In the genomic region with DNA sequence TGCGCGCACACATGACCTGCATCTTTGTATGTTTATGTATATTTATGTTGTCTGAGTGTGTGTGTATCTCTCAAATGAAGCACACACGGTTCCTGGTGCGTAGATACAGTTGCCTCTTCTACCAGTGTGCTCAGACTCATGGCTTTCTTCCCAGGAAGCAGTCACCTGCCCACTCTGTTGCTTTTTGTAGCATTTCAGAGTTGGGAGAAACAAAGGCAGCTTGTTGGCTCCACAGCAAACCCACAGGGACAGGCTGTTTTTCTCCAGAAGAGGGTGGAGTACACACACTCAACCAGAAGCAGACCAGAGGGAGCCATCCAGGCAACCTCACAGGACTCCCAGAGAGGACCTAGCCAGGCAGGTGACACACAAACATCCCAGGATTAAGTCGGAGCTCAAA, we compare ENCODE assay signal across 21 mouse cellular contexts. TPM values are rescaled to one million over a fixed set of nuclear protein-coding genes. Genes with fewer than 3 reads are reported as not detected.
DNase-seq lines count a peak whose midpoint lies in the region; ATAC-seq lines count a peak whose summit lies in the region.
"Had no signal": no experiment of that assay in that cellular context is flagged by ENCODE, and none has a peak within 500 bp of the region (broad histone marks: within the 10 kb centered on the region; RNA-seq: fewer than 3 reads in every experiment).

No protein-coding gene starts in this region.

- H3K9me3 ChIP-seq in intestine, embryonic 16.5 days (ENCODE audit: control insufficient read depth, low read length) = no peaks in the 10 kb centered on the region
- H3K9me3 ChIP-seq: neural tube, embryonic 12.5 days had no signal

- H3K36me3 ChIP-seq in intestine, embryonic 16.5 days (ENCODE audit: control insufficient read depth, insufficient read depth, low read length) = no peaks in the 10 kb centered on the region

- peak; percentile 96 for ATAC-seq in frontal cortex, adult (ENCODE audit: low TSS enrichment)
- no peak for ATAC-seq in megakaryocyte, adult 5-6 weeks (ENCODE audit: poor library complexity, severe bottlenecking)
- ATAC-seq in intestine, embryonic 16.5 days = no peak
- ATAC-seq: forebrain, postnatal 0 days had no signal

- intact Hi-C loops in left cerebral cortex, postnatal 25 days (cut with DNase I) = loop anchor here (5.0 to 10.0 kb wide), 2 partner anchors 71 to 179 kb away; no protein-coding TSS in a partner anchor

- no peak for DNase-seq in frontal cortex, postnatal 14 days (ENCODE audit: low spot score in 2 of 2)
- peak; percentile 50 for DNase-seq in layer of hippocampus, adult 11-12 months (ENCODE audit: low spot score)
- DNase-seq in layer of hippocampus, postnatal 10 days (ENCODE audit: low spot score in 2 of 2) = no peak
- DNase-seq in fibroblast of lung, adult 2 months (ENCODE audit: low read depth) = peak; percentile 14
- peak; percentile 42 to 88 for DNase-seq in left cerebral cortex, postnatal 25 days (ENCODE audit: low spot score in 2 of 2)
- DNase-seq: cerebellum, postnatal 14 days; forebrain, postnatal 0 days; lung, embryonic 14.5 days; thymus, adult 18-20 months had no signal

- H3K9ac ChIP-seq in intestine, embryonic 16.5 days (ENCODE audit: low read depth, low read length) = no peak overlapping the region
- H3K9ac ChIP-seq: forebrain, postnatal 0 days; lung, embryonic 14.5 days; neural tube, embryonic 12.5 days had no signal

- no peaks in the 10 kb centered on the region for H3K27me3 ChIP-seq in intestine, embryonic 16.5 days (replicated peaks; ENCODE audit: control insufficient read depth, insufficient read depth, low read length)
- H3K27me3 ChIP-seq: neural tube, embryonic 12.5 days had no signal

- no peak overlapping the region for H3K4me2 ChIP-seq in intestine, embryonic 16.5 days (ENCODE audit: low read depth, low read length)
- H3K4me2 ChIP-seq: lung, embryonic 14.5 days; neural tube, embryonic 12.5 days had no signal

- 84% methylated on average over 5 of the region's 5 CpGs for WGBS in intestine, embryonic 16.5 days

- H3K27ac ChIP-seq in intestine, embryonic 16.5 days (ENCODE audit: low read length) = no peak overlapping the region
- H3K27ac ChIP-seq: neural tube, embryonic 12.5 days had no signal

- H3K4me3 ChIP-seq in intestine, embryonic 16.5 days (ENCODE audit: low read length) = no peak overlapping the region
- H3K4me3 ChIP-seq: neural tube, embryonic 12.5 days had no signal

- 0 out of 2 replicates have a peak, but pooled peaks cover 3% of the 10 kb centered on the region for H3K4me1 ChIP-seq in intestine, embryonic 16.5 days (ENCODE audit: control insufficient read depth, insufficient read depth, low read length)

RNA-seq across cellular contexts. Expression of a gene that starts 38.0 kb away (rescaled TPM):
- not detected for total RNA-seq in layer of hippocampus, postnatal 10 days (2021)
- not detected for total RNA-seq in left cerebral cortex, postnatal 25 days (2021)
- total RNA-seq in megakaryocyte, adult 5-6 weeks (2015) = 0.40 TPM in 1 of 2 replicates, not detected in the other
- not detected in 2 replicates for total RNA-seq in megakaryocyte, adult 5-6 weeks (2017)
- not detected in 2 replicates for polyA plus RNA-seq in intestine, embryonic 16.5 days (2015; fragmentation: Nextera tagmentation; extraction: Ambion mirVana)
- total RNA-seq: adrenal gland, postnatal 4 days; forebrain, postnatal 0 days; granulocyte monocyte progenitor cell, adult 5-6 weeks; left cerebral cortex, adult 8-10 months; liver, adult 2 months; midbrain, postnatal 0 days had no signal
- polyA plus RNA-seq: hindbrain, embryonic 11.5 days; intestine, embryonic 14.5 days; kidney, embryonic 16.5 days; lung, embryonic 14.5 days; neural tube, embryonic 12.5 days had no signal

Comparison
In these comparisons a context has a peak if more than half of its experiments do, and no peak if none do; other contexts are left out.
1. DNase-seq: peak in layer of hippocampus, adult 11-12 months (single experiment), fibroblast of lung, adult 2 months (single experiment) and left cerebral cortex, postnatal 25 days (2 of 2); none in frontal cortex, postnatal 14 days (0 of 2) and layer of hippocampus, postnatal 10 days (0 of 2).